Mouse (Mus musculus) embryonic facial prominence, embryonic 11.5 days (tissue): Measurements from ENCODE around the gene Cdk18. TPM values are rescaled to one million over a fixed set of nuclear protein-coding genes. Genes with fewer than 3 reads are reported as not detected.
A peak's percentile ranks its signal among the peaks of the same experiment; 100 is the strongest.

Source experiments
- ATAC-seq: fragments of 200-750 bp; cut with Nextera tagmentation; replicated peaks from 2 replicates; pipeline ENCODE4 v1.8.0; 2017; ENCODE audit warnings: low read depth; ENCODE audit not compliant: insufficient number of reproducible peaks, low FRiP score, low TSS enrichment
- DNase-seq: peaks from one replicate; pipeline ENCODE4 v3.0.0-alpha.2; 2015; ENCODE audit warnings: low spot score
- H3K27ac ChIP-seq: fragments of 300-500 bp; sonication (generic); replicated peaks from 2 replicates; pipeline ENCODE4 v1.5.1; 2014; ENCODE audit warnings: mild to moderate bottlenecking, low read depth, low read length, control low read depth
- H3K27me3 ChIP-seq: fragments of 300-500 bp; sonication (generic); 2 replicates; pipeline ENCODE4 v1.6.1; 2014; ENCODE audit warnings: mild to moderate bottlenecking, low read length, moderate library complexity, mixed read lengths; ENCODE audit not compliant: control insufficient read depth, insufficient read depth
- H3K36me3 ChIP-seq: fragments of 300-500 bp; sonication (generic); replicated peaks from 2 replicates; pipeline ENCODE4 v1.6.1; 2014; ENCODE audit warnings: low read depth, mild to moderate bottlenecking, low read length, moderate library complexity, mixed read lengths; ENCODE audit not compliant: control insufficient read depth, insufficient read depth
- H3K4me1 ChIP-seq: fragments of 300-500 bp; sonication (generic); 2 replicates; pipeline ENCODE4 v1.6.1; 2014; ENCODE audit warnings: low read length, mixed read lengths; ENCODE audit not compliant: control insufficient read depth, insufficient read depth
- H3K4me2 ChIP-seq: fragments of 300-500 bp; sonication (generic); 2 replicates; pipeline ENCODE4 v1.6.1; 2014; ENCODE audit warnings: low read depth, mild to moderate bottlenecking, control low read depth, low read length, moderate library complexity
- H3K4me3 ChIP-seq: fragments of 300-500 bp; sonication (generic); 2 replicates; pipeline ENCODE4 v1.5.1; 2014; ENCODE audit warnings: low read depth, low read length, control low read depth
- H3K9ac ChIP-seq: fragments of 300-500 bp; sonication (generic); replicated peaks from 2 replicates; pipeline ENCODE4 v1.6.1; 2014; ENCODE audit warnings: mild to moderate bottlenecking, control low read depth, low read length
- H3K9me3 ChIP-seq: fragments of 300-500 bp; sonication (generic); replicated peaks from 2 replicates; pipeline ENCODE4 v1.6.1; 2016; ENCODE audit warnings: mild to moderate bottlenecking, low read length, inconsistent platforms, mixed read lengths; ENCODE audit not compliant: control insufficient read depth
- WGBS: fragments of 180-500 bp; shearing (Covaris S2); extraction: QIAGEN DNeasy Blood & Tissue Kit; methylation state at CpG from one replicate; pipeline ENCODE4 v1.1.7; 2014; 5-methylcytosine and 5-hydroxymethylcytosine counted together
- polyA plus RNA-seq: library from polyadenylated mRNA; unstranded; fragments of >200 nt; fragmentation: Nextera tagmentation; extraction: Ambion mirVana; gene quantifications from 2 replicates; pipeline ENCODE4 v1.2.1, GENCODE M21; 2014

Cdk18 gene
- polyA plus RNA-seq, 1 experiment from 2014 or later = 1.6 TPM

DNA sequence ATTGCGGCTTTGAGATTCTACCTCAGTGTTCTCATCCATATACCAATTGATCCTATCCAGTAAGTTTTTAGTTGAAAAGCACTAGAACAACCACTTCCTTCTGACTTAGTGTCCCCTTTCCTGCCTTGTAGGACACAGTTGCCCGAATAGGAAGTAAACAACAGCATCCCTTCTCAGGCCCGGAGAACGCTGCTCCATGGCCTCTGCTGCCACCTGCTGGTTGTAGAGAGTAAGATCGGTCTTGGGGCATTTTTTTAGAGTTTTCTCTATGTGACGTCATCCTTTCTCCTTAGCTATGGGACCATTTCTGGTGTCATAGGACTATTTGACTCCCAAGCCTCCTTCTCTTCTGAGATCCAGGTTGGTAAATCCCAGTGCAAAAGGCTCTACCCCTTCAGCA is 16.3 kb upstream of the Cdk18 start:
- WGBS = 10% methylated on average over 6 of the region's 6 CpGs
- H3K4me1 ChIP-seq = no peaks in the 10 kb centered on the region; the same call in 1 of the 2 replicates
- no peak overlapping the region for H3K27ac ChIP-seq
- 0 out of 2 replicates have a peak, but pooled peaks have one; percentile 45 for ATAC-seq
- no peak overlapping the region for H3K9ac ChIP-seq
- H3K4me2 ChIP-seq = no peak overlapping the region
- no peak overlapping the region for H3K4me3 ChIP-seq
- no peaks in the 10 kb centered on the region for H3K36me3 ChIP-seq
- H3K27me3 ChIP-seq = peaks cover 5% of the 10 kb centered on the region
- no peaks in the 10 kb centered on the region for H3K9me3 ChIP-seq
- peak; percentile 93 for DNase-seq

DNA sequence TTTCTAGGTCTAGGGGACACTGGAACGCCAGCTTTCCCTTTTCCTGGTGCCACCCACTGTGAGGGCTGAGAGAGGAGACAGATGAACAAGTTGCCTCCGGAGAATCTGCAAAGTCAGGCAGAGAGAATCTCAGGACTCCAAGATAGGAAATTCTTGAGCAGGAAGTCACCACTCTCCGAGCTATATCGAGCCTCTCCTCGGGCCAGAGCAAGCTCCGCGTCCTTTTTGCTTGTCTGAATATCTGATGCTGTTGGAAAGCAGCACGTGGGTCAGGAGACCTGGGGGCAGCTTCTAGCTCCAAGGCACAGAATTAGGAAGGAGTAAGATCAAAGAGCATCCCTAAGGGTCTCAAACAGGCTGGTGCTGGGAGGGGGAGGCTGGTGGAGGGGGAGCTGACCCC is 14.2 kb upstream of the Cdk18 start:
- H3K27ac ChIP-seq = no peak overlapping the region
- no peak for ATAC-seq

DNA sequence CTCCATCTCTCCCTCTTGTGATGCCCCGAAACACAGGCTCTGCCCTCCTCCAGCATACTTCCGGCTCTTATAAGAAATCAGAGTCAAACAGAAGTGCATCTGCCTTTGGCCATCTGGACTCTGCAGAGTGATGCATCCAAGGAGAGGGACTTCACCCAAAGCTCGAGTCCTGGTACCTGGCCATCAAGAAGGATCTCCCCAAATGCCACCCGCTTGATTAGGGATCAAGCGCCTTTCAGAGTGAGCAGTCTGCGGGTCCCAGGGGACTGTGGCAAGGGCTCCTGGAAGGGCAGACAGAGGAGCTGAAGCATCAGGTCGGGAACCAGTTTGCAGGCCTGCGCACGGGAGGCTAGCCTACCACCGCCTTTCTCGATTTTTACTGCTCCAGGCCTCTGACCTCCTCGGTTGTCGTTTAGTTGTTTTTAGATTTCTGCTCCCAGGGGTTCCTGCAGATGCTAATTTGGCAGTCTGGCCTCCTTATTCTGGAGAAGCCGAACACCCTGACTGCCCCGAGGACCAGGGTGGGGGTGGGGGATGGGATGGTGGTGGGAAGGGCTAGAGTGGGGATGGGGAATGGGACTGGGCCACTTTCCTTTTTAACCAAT is 13.7 kb upstream of the Cdk18 start:
- peaks cover 5% of the 10 kb centered on the region for H3K27me3 ChIP-seq
- 25% methylated on average over 15 of the region's 15 CpGs for WGBS
- no peaks in the 10 kb centered on the region for H3K36me3 ChIP-seq
- H3K4me1 ChIP-seq = no peaks in the 10 kb centered on the region; the same call in 1 of the 2 replicates
- DNase-seq (no peak), ATAC-seq (no peak)
- H3K9ac ChIP-seq = no peak overlapping the region; the same call in 1 of the 2 replicates
- no peak overlapping the region for H3K4me2 ChIP-seq
- H3K27ac ChIP-seq = no peak overlapping the region
- H3K4me3 ChIP-seq = no peak overlapping the region
- no peaks in the 10 kb centered on the region for H3K9me3 ChIP-seq

More for the DNA sequence above, 14.2 kb upstream of the Cdk18 start:
- Histone ChIP-seq H3K4me1 (no peaks in the 10 kb centered on the region; the same call in 1 of the 2 replicates), H3K9me3 (no peaks in the 10 kb centered on the region), H3K4me2 (no peak overlapping the region), H3K36me3 (no peaks in the 10 kb centered on the region), H3K27me3 (peaks cover 5% of the 10 kb centered on the region), H3K9ac (no peak overlapping the region; the same call in 1 of the 2 replicates), H3K4me3 (no peak overlapping the region)
- WGBS = 18% methylated on average over 8 of the region's 8 CpGs
- no peak for DNase-seq

DNA sequence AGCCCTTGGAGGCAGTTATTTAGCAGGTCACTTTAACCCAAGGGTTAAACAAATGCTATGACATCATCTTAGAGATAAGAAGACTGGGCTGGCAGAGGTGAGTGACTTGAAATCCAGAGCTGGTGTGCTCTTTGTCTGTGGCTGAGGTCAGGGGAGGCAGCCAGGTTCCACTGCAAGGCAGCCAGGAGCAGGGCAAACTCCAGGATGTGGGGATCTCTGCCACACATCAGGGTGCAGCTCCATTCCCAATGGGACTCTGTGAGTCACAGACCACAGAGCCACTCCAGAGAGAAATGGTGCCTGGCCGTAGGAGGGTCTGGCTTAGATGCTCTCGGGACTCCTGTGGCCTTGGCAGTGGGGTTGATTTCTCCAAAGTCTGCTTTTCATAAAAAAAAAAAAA is 12.4 kb upstream of the Cdk18 start:
- Histone ChIP-seq H3K27ac (no peak overlapping the region), H3K36me3 (no peaks in the 10 kb centered on the region), H3K27me3 (no peaks in the 10 kb centered on the region), H3K4me1 (no peaks in the 10 kb centered on the region; the same call in 1 of the 2 replicates), H3K4me3 (no peak overlapping the region), H3K9me3 (no peaks in the 10 kb centered on the region), H3K4me2 (no peak overlapping the region), H3K9ac (no peak overlapping the region)
- ATAC-seq = no peak
- WGBS = 62% methylated on average over 2 of the region's 2 CpGs
- no peak for DNase-seq

DNA sequence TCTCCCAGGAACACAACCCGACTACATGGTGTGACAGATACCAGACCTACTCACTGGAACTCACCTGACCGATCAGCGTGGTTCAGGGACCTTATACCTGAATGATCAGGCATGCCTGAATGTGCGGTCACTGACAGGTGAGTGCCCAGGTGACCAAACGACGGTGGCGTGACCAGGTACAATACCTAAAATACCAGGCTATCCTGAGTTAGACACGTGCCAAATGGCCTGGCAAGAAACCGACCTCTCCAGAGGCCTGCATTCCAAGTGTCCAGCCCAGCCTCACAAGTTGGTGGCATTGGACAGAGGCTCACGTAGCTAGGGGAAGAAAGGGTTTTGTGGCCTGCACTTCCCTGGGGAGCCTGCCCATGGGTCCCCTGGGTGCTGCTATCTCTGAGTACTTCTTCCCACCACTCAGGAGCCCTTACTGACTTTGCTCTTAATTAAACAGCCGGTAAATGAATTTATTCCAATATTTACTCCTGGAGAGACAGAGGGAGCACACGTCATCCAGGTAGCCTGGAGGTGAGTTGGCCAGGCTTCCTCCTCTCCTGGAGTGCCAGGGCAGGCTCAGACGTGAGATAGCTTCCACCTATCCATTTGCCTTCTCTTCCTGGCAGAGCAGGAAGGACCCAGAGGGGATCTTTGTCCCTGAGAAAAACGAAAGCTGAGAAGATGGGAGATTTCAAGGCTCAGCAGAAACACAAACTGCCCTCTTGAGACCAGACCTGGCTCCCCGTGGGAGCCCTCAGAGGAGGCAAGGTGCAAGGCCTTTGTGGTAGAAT is 11.5 kb upstream of the Cdk18 start:
- no peak for ATAC-seq
- H3K4me2 ChIP-seq = no peak overlapping the region
- no peak overlapping the region for H3K27ac ChIP-seq
- no peak for DNase-seq
- WGBS = 72% methylated on average over 15 of the region's 15 CpGs
- no peaks in the 10 kb centered on the region for H3K9me3 ChIP-seq
- H3K9ac ChIP-seq = no peak overlapping the region
- no peaks in the 10 kb centered on the region for H3K36me3 ChIP-seq
- no peak overlapping the region for H3K4me3 ChIP-seq
- no peaks in the 10 kb centered on the region for H3K27me3 ChIP-seq
- no peaks in the 10 kb centered on the region; the same call in 1 of the 2 replicates for H3K4me1 ChIP-seq

DNA sequence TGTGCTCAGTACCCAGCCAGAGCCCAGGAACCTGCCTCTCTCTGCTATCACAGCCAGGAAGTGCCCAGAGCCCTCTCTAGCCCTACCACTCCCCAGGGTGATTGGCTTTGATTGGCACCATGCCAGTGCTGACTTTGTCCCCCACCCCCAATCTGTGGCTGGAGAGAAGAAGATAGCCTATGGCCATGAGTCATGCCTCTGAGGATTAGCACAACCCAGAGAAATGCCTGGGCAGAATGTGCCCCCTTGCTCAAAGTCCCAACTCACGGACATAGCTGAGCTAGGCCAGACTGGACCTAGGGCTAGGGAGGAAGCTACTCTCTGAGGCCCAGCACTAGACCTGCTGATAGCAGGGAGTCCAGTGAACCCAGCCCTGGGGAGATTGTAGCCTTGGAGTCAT is 10.7 kb upstream of the Cdk18 start:
- Histone ChIP-seq H3K27ac (no peak overlapping the region), H3K4me1 (no peaks in the 10 kb centered on the region; the same call in 1 of the 2 replicates), H3K9ac (no peak overlapping the region), H3K4me2 (no peak overlapping the region), H3K4me3 (no peak overlapping the region), H3K27me3 (no peaks in the 10 kb centered on the region), H3K9me3 (no peaks in the 10 kb centered on the region), H3K36me3 (no peaks in the 10 kb centered on the region)
- DNase-seq = no peak
- WGBS = 53% methylated on average over 1 of the region's 1 CpGs
- no peak for ATAC-seq

DNA sequence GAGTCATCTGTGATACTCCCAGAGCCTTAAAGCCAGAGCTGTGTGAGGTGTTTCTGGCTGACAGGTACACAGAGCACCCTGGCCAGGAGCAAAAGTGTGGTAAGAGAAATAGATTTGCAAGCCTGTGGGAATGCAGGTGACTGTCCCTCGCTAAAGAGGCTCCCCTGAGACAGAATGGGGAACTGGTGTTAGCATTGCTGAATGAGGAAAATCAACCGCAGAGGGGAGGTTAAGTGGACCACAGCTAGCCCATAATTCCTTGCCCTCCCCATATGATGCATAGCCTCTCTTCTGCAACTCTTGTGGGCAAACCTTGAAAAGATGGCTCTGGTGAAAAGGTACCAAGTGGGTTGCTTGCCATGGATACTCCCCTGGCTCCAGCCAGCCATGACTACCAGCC is 9.9 kb upstream of the Cdk18 start:
- H3K4me2 ChIP-seq = no peak overlapping the region
- no peaks in the 10 kb centered on the region for H3K27me3 ChIP-seq
- no peaks in the 10 kb centered on the region for H3K9me3 ChIP-seq
- H3K27ac ChIP-seq = no peak overlapping the region
- WGBS = 61% methylated on average over 2 of the region's 2 CpGs
- H3K4me3 ChIP-seq = no peak overlapping the region
- no peaks in the 10 kb centered on the region for H3K36me3 ChIP-seq
- ATAC-seq = no peak
- DNase-seq = no peak
- H3K9ac ChIP-seq = no peak overlapping the region
- H3K4me1 ChIP-seq = no peaks in the 10 kb centered on the region; the same call in 1 of the 2 replicates
